Comparison of ENCODE assay signal across 8 mouse cellular contexts in genomic region chr5:77468467-77468866, GRCm38 (mm10).
DNase-seq lines count a peak whose midpoint lies in the region; ATAC-seq lines count a peak whose summit lies in the region.

No protein-coding gene starts in this region.

- ATAC-seq in forebrain, embryonic 16.5 days: no peak
- ATAC-seq in megakaryocyte, adult 5-6 weeks (ENCODE audit: poor library complexity, severe bottlenecking): peak; percentile 94

- DNase-seq in forebrain, embryonic 10.5 days (ENCODE audit: extremely low spot score, low spot score): peak; percentile 34
- DNase-seq in 3134 (ENCODE audit: extremely low read depth, insufficient read length, low spot score): peak; percentile 32
- DNase-seq in adrenal gland, adult 18-20 months (ENCODE audit: low spot score in 2 of 2): peak; percentile 75 to 86
- peak; percentile 48 for DNase-seq in embryo, embryonic 9.5 days (ENCODE audit: extremely low spot score)
- DNase-seq in kidney, adult 8-10 months: peak; percentile 64 to 88
- peak; percentile 64 for DNase-seq in testis, postnatal 14 days (ENCODE audit: low spot score)

- no peak overlapping the region for H3K9ac ChIP-seq in forebrain, embryonic 16.5 days (replicated peaks; ENCODE audit: low read depth, low read length)

- H3K4me1 ChIP-seq in forebrain, embryonic 10.5 days: peaks cover 14% of the 10 kb centered on the region; the same call in 1 of the 2 replicates
- no peaks in the 10 kb centered on the region for H3K4me1 ChIP-seq in forebrain, embryonic 16.5 days (replicated peaks; ENCODE audit: control insufficient read depth, insufficient read depth, low read length)

- H3K27me3 ChIP-seq in forebrain, embryonic 10.5 days (ENCODE audit: poor library complexity, severe bottlenecking): no peaks in the 10 kb centered on the region
- no peaks in the 10 kb centered on the region for H3K27me3 ChIP-seq in forebrain, embryonic 16.5 days (replicated peaks; ENCODE audit: control insufficient read depth, insufficient read depth, low read length)

- no peaks in the 10 kb centered on the region for H3K9me3 ChIP-seq in forebrain, embryonic 10.5 days
- H3K9me3 ChIP-seq in forebrain, embryonic 16.5 days (ENCODE audit: control insufficient read depth, low read length): no peaks in the 10 kb centered on the region

- 71% methylated on average over 15 of the region's 15 CpGs for WGBS in forebrain, embryonic 10.5 days
- WGBS in forebrain, embryonic 16.5 days: 67% methylated on average over 15 of the region's 15 CpGs

- no peak overlapping the region for H3K4me2 ChIP-seq in forebrain, embryonic 16.5 days (ENCODE audit: low read length)

- no peak overlapping the region for H3K4me3 ChIP-seq in forebrain, embryonic 10.5 days
- H3K4me3 ChIP-seq in forebrain, embryonic 16.5 days (replicated peaks; ENCODE audit: low read length): no peak overlapping the region

- no peaks in the 10 kb centered on the region for H3K36me3 ChIP-seq in forebrain, embryonic 10.5 days (replicated peaks)
- H3K36me3 ChIP-seq in forebrain, embryonic 16.5 days (ENCODE audit: control insufficient read depth, insufficient read depth): no peaks in the 10 kb centered on the region

- no peak overlapping the region for H3K27ac ChIP-seq in forebrain, embryonic 10.5 days
- no peak overlapping the region for H3K27ac ChIP-seq in forebrain, embryonic 16.5 days (ENCODE audit: low read length)
